Mouse (Mus musculus): ENCODE measurements around the gene Rhod.

GRCm38 (mm10) chr19:4474739-4475138, 35.5 kb upstream of the Rhod start:
- TF ChIP-seq TAL1 (IDR thresholded peaks at IDR 0.05; ENCODE audit: low read length) = no peak
- TF ChIP-seq GATA1 (IDR thresholded peaks at IDR 0.05; ENCODE audit: low read length) = no peak
